Mouse (Mus musculus) testis, adult 2 months (tissue): Measurements from ENCODE around the gene Col5a1.

Experiments used
- CTCF ChIP-seq: fragments of 200-500 bp; IDR thresholded peaks from 2 replicates; pipeline ENCODE4 v1.5.1; 2012; ENCODE audit warnings: low read depth, mild to moderate bottlenecking, inconsistent platforms, low read length, moderate library complexity; ENCODE audit not compliant: control insufficient read depth, insufficient read depth, insufficient replicate concordance
- POLR2A ChIP-seq: fragments of 200-500 bp; IDR thresholded peaks from 2 replicates; pipeline ENCODE4 v1.6.1; 2012; ENCODE audit warnings: low read depth, mild to moderate bottlenecking, inconsistent platforms, low read length, moderate library complexity; ENCODE audit not compliant: control insufficient read depth

- TF ChIP-seq POLR2A (no peak), CTCF (no peak)
These were observed 8.2 kb upstream of the Col5a1 start for GRCm38 (mm10) chr2:27878066-27878465.
